ENCODE assay signal across 20 mouse cellular contexts in genomic region chr14:120849159-120849558, GRCm38 (mm10).
DNase-seq lines count a peak whose midpoint lies in the region; ATAC-seq and TF ChIP-seq lines count a peak whose summit lies in the region.
"Had no signal": no experiment of that assay in that cellular context is flagged by ENCODE, and none has a peak within 500 bp of the region (broad histone marks: within the 10 kb centered on the region; RNA-seq: fewer than 3 reads in every experiment).

No protein-coding gene starts in this region.

- no peak for DNase-seq in frontal cortex, postnatal 36 days (ENCODE audit: low spot score in 2 of 2)
- no peak for DNase-seq in layer of hippocampus, adult 2 months (ENCODE audit: low spot score in 2 of 2)
- no peak for DNase-seq in layer of hippocampus, adult 11-12 months (ENCODE audit: low spot score)
- DNase-seq in embryonic facial prominence, embryonic 10.5 days (ENCODE audit: low spot score): no peak
- DNase-seq in lung, adult 2 months: no peak
- DNase-seq: cerebellum, postnatal 14 days; gastrocnemius, adult 2 months; kidney, postnatal 25 days; thymus, postnatal 14 days had no signal

- no peaks in the 10 kb centered on the region for H3K9me3 ChIP-seq in E14TG2a.4 (ENCODE audit: low read length)
- no peaks in the 10 kb centered on the region for H3K9me3 ChIP-seq in embryonic facial prominence, embryonic 10.5 days
- H3K9me3 ChIP-seq: forebrain, embryonic 15.5 days; limb, embryonic 12.5 days; neural tube, embryonic 15.5 days had no signal

- no peak for TF ChIP-seq POLR2A in lung, adult 2 months (IDR thresholded peaks at IDR 0.05; ENCODE audit: borderline replicate concordance, extremely low read depth, low read depth, low read length)

- WGBS in embryonic facial prominence, embryonic 10.5 days: 75% methylated on average over 10 of the region's 10 CpGs
- WGBS in lung, adult 2 months: 89% methylated on average over 10 of the region's 10 CpGs

- H3K36me3 ChIP-seq in E14TG2a.4 (ENCODE audit: insufficient read depth, low read length): no peaks in the 10 kb centered on the region
- H3K36me3 ChIP-seq in embryonic facial prominence, embryonic 10.5 days (replicated peaks): no peaks in the 10 kb centered on the region
- H3K36me3 ChIP-seq: forebrain, embryonic 15.5 days; limb, embryonic 12.5 days; neural tube, embryonic 15.5 days had no signal

- peak; percentile 72 for ATAC-seq in frontal cortex, adult (ENCODE audit: low TSS enrichment)
- ATAC-seq: forebrain, embryonic 15.5 days; intestine, postnatal 0 days; lung, postnatal 0 days; Patski had no signal

- H3K27ac ChIP-seq in layer of hippocampus, adult 2 months: peak overlapping the region; percentile 49; the same call in 1 of the 2 replicates
- H3K27ac ChIP-seq in embryonic facial prominence, embryonic 10.5 days (replicated peaks): peak overlapping the region; percentile 3; the same call in 1 of the 2 replicates
- H3K27ac ChIP-seq: forebrain, embryonic 15.5 days; gastrocnemius, adult 2 months; liver, embryonic 14.5 days; neural tube, embryonic 15.5 days had no signal

- no peak for TF ChIP-seq CTCF in layer of hippocampus, adult 2 months (conservative IDR thresholded peaks at IDR 0.05)
- no peak for TF ChIP-seq CTCF in E14TG2a.4 (conservative IDR thresholded peaks at IDR 0.05; ENCODE audit: low read length)
- no peak for TF ChIP-seq CTCF in lung, adult 2 months (IDR thresholded peaks at IDR 0.05; ENCODE audit: insufficient read depth, low read length)

- H3K4me3 ChIP-seq in layer of hippocampus, adult 2 months: no peak overlapping the region; the same call in 1 of the 2 replicates
- peak overlapping the region; percentile 66 for H3K4me3 ChIP-seq in E14TG2a.4 (replicated peaks; ENCODE audit: low read length)
- H3K4me3 ChIP-seq in embryonic facial prominence, embryonic 10.5 days: no peak overlapping the region
- no peak overlapping the region for H3K4me3 ChIP-seq in lung, adult 2 months (replicated peaks; ENCODE audit: extremely low read depth, low read depth, low read length)
- H3K4me3 ChIP-seq: erythroblast, embryonic 14.5 days; forebrain, embryonic 15.5 days; gastrocnemius, adult 2 months; limb, embryonic 12.5 days; myocyte; neural tube, embryonic 15.5 days had no signal

- H3K27me3 ChIP-seq in E14TG2a.4 (ENCODE audit: insufficient read depth, low read length): no peaks in the 10 kb centered on the region
- no peaks in the 10 kb centered on the region for H3K27me3 ChIP-seq in embryonic facial prominence, embryonic 10.5 days (replicated peaks; ENCODE audit: low read depth, poor library complexity, severe bottlenecking)
- H3K27me3 ChIP-seq: forebrain, embryonic 15.5 days; limb, embryonic 12.5 days; neural tube, embryonic 15.5 days; Patski had no signal

- peaks cover 90% of the 10 kb centered on the region for H3K4me1 ChIP-seq in E14TG2a.4 (replicated peaks; ENCODE audit: low read depth, low read length)
- peaks cover 44% of the 10 kb centered on the region for H3K4me1 ChIP-seq in embryonic facial prominence, embryonic 10.5 days
- H3K4me1 ChIP-seq in lung, adult 2 months (ENCODE audit: control insufficient read depth, insufficient read depth, low read length): peaks cover 2% of the 10 kb centered on the region; the same call in 1 of the 2 replicates
- H3K4me1 ChIP-seq: neural tube, embryonic 15.5 days had no signal
